Mouse (Mus musculus) 3T3-L1 (cell line): ENCODE data around the gene Fhl2.

Source experiments
- DNase-seq: peaks from one replicate; pipeline ENCODE4 v3.0.0-alpha.2; 2015; ENCODE audit warnings: low read depth, low spot score

Fhl2 gene

DNA sequence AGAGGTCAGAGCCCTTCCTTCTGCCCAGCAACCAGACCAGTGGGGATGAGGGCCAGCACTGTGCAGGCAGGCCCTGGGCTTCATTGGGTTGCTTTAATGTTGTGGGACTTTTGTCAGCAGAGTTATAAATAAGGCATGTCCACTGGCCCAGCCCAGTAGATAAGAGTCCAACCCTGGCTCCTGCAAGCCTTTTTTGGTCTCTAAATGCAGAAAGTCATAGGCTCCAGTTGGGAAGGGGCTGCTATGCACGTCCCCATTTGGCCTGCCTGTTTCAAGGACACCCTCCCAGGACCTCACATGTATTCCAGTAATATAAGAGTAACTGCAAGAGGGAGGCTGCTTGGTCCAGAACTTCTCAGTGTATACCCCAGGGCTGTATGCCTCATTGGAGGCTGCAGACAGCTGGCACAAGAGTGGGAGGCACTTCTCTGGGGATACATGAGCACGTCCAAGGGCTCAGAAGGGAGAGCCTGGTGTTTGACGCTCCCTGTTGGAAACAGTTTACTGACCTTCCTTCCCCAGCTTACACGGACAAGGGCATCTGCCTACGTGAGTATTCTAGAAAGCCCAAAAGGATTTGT is at the start of gene Fhl2:
Gene Fhl2, minus strand, starts transcription at position 324 of the 581 bp plus-strand sequence.
- no peak for DNase-seq

DNA sequence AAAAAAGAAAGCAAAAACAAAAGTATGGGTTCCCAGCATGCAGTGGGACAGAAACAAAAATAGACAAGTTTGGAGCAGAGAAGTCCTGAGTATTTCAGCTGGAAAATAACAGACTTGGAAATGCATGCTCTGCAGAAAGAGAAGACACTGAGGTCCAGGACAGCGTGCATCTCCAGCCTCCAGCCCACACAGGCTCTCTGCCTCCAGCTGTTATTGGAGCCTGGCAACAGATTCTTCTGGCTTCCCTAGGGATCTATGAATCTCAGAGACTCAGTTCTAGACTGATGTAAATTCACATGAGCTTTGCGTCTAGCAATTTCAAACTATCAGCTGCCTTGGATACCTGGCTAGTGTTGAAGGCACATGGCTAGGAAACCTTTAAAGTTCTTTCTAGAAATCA is 48.2 kb upstream of the Fhl2 start:
- peak; percentile 87 for DNase-seq

DNA sequence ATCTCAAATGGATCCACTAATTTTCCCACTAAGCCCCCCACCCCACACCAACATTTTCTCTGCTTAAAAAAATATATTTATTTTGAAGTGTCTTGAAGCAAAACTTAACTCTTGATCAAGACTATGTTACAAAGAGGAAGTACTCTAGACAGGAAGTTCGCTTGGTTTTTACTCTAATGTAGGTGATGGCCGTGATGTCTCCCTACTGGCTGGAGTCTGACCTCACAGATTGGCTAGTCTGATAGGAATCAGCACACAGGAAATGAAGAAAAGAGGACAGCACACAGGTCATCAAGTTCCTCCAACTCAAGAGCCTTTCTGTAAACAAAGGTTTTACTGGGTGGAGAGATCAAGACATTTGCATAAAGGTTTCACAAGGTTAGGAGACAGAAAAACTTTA is 44.4 kb upstream of the Fhl2 start:
- DNase-seq: no peak

DNA sequence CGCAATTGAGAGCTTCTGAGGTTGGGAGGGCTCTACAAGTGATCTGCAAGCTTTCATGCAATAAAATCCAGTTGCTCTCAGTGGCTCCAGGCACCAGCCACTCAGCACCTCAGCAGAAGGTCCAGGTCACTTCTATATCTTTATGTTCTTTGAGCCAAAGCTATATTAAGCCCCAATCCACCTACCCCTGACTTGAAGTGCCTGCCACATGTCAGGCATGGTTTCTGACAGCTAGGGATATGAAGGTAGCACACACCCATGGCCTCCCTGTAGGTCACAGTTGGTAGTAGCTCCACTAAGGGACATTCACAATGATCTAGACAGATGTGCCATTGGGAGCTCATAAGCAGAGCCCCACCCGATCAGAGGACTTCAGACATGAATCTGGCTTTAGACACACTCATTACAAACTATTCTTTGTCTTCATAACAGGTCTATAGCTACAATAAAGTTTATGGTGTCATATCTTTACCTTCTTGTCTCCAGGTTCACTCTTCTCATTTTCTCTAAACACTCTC is 43.1 kb upstream of the Fhl2 start:
- DNase-seq: no peak

DNA sequence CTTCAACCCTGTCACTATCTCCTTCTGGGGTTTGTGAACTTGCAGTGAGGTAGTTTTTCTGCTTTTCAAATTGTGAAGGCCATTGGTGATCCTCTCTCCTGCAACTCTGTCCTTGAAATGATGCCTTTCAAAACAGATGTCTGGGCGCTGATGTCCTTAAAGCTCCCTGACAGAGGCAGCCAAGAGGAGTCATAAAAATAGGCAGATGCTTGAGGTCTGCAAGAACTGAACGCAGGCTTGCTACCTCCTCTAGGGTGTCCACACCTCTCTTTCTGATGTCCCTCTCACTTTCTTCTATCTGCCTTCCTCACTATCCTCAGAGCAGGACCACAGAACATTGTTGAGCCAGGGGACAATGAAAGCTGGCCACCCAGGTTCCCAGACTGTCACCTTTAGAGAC is 41.7 kb upstream of the Fhl2 start:
- no peak for DNase-seq

DNA sequence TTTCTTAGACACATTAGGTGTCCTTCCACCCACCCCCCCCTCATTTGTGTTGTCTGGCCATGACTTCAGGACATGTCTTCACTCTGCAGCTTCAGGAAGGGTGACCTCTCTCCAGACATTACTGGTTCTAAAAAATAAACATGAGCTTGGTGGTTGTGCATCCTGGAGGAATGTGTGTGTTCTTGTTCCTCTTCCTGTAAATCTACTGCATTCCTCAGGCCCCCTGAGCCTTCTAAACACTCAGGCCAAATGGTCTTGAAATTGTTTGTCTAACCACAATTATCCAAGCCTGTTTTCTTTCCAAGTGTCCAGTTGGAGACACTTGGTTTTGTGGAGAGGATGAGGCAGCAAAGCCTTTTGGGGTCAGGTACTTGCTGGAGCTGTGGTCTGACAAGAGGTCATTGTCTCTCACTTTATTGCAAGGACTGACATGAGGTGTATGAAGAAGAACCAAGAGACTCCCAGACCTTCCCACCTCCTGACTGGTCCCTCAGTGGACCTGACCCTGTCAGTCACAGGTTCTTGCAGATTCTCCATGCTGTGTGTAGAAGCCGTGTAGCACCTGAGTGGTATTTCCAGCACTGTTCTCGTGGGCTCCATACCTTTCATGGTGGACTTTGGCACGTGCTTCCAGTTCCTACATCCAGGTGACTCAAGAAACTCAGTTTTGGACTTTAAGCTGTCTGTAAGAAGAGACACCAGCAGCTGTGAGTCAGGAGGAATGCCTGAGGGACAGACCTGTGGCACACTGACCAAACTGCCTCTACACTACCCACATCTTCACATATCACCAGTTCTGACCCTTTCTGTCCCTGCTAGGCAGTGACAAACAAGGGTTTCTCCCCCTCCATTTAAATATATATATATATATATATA is 40.8 kb upstream of the Fhl2 start:
- DNase-seq: peak; percentile 90

DNA sequence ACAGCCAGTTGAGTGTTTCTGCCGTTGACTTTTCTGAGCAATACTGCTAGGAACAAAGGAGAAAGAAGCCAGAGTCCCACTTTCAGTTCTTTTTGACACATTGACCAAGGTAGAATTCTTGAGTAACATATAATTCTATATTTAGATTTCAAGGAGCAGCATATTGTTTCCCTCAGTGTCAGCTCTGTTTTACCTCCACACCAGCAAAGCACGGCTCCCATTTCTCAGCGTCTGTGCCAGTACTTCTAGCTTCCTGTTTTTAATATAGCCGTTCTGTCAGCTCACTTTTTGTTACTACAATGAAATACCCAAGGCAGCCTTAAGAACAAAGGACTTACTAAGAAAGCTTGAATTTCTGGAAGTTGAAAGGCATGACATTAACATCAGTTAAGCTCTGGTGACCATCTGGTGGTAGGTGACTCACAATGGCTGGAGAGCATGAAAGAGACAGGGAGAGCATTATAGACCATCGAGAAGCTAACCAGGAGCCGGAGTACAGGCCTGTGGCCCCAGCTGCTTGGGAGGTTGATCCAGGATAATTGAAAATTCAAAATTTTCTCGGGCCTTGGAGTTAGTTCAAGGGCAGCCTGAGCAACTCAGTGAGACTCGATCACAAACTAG is 28.9 kb upstream of the Fhl2 start:
- DNase-seq: peak; percentile 60

DNA sequence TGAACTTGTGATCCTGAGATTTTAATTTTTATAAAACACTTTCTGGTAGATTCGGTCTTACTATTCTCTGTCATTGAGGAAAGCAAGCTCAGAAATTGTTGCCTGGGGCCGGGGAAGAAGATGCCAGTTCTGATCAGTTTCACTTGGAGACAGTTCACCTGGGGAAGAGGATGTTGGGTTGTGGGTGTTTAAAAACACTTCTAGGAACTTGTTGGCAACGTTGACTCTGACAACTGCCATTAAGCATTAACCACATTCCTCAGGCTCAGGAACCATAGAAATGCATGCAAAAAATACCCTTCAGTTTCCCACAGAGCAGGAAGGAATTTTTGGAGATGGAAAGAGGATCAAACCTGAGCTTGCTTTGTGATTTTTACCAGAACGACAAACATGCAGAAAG is 28.2 kb upstream of the Fhl2 start:
- DNase-seq: peak; percentile 42

DNA sequence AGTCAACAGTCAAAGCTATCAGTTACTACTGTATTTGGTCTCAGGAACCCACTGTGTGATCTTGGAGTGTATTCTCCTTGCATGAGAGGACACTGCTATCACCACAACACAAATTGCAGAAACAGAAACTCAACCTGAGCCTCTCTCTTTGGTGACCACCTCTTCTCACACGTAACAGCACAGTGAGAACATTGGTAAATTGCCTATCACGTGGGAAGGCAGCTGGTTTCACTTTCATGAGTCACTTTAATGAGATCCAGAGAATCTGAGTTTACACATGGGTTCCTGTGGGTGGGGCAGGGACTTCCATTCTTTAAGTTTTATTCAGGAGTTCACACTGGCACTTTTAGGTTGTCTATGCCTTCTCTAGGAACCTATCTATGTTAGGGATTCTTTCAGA is 27.4 kb upstream of the Fhl2 start:
- peak; percentile 95 for DNase-seq

DNA sequence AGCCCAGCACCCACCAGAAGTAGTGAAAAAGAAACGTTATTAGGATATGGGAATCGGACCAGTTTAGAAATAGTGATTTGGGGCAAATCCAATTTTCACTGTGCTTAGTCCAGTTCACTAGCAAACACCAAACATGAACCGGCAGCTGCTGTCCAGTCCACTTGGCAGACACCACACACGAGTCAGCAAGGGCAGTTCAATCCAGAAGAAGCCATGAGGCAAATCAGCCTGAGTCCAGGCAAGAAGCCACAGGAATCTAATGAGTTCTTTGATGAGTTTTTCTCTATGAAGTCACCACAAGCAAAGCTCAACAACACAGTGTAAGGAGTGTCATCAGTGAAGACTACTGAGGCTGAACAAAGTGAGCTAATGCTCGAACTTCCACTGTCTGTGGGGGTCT is 26.3 kb upstream of the Fhl2 start:
- DNase-seq: peak; percentile 81

DNA sequence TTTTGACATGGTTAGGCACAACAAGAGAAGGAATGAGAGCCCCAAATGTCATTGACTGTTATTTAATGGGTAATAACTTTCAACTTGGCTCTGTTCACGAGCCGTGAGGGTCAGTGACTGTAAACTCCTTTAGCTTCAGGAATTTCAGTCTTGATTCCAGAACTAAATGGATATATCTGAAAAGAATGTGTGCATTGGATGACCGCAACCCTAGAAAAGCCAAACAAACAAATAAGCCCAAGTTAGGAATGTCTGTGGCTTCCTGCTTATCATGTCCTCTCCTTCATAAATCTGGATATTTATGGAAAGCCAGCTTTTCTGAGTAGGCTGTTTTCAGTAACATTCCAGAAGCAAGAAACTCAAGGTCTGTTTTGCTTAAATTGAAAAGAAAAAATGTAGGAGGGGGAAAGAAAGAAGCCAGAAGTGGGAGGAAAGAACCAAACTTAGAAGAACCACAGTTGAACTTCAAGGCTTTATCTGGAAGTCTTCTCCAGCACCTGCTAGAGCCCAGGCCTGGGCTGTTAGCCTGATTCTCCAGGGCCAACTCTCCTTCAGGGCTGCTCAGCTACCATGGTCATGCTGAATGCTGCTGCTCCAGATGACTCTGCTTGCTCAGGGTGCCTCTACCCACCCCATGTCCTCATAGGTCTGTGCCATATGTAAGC is 21.4 kb upstream of the Fhl2 start:
- peak; percentile 44 for DNase-seq

DNA sequence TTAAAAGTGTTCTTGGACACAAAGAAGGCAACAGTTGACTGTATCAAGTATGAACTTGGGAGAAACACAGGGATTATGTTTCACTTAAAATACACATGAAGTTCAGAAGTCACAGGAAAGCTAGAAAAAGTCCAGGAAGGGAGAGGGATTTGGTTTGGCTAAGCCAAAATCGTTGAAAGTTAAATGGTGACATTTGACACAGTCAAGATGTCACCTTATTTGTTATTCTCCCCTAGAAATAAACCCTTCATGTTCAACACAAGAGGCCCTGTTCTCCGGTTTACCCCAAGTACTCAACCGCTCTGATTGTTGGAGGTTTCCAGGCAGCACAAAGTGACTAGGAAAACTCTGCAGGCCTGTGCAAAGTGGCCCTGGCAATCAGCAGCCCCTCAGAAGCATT is 18.8 kb upstream of the Fhl2 start:
- DNase-seq: no peak

DNA sequence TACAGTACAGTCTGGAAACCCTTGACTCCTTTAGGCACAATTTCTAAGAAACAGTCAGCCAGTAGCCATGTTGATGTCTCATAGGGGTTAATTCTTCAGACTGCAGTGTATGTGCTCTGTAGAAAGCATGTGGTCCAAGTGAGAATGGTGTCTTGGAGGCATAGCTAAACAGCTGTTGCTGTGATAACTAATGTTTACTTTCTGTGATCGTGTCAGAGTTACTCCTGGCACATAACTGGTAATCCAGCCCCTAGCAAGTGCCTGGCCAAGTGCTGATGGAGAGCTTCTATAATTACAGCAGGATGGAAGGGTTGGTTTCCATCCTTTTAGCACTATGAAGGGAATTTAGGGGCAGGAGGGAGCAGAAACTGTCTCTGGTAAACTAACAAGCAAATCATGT is 14.5 kb upstream of the Fhl2 start:
- no peak for DNase-seq

DNA sequence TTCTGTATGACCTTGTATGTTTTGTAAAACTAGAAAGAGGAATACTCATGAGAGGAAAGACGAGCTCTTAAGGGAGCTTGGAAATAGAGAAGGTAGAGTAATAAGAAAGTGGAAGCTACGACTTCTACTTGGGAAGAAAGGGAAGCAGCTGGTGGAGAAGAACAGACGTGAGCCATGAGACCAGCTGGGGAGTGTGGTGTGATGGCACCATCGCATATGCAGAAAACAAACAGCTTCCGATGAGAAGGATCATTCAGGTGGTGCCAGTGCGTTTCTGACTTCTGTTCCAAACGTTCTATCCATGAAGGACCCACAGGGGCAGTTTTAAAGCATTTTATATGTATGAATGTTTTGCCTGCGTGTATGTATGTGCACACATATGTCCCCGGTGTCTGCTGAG is 13.5 kb upstream of the Fhl2 start:
- DNase-seq: no peak

DNA sequence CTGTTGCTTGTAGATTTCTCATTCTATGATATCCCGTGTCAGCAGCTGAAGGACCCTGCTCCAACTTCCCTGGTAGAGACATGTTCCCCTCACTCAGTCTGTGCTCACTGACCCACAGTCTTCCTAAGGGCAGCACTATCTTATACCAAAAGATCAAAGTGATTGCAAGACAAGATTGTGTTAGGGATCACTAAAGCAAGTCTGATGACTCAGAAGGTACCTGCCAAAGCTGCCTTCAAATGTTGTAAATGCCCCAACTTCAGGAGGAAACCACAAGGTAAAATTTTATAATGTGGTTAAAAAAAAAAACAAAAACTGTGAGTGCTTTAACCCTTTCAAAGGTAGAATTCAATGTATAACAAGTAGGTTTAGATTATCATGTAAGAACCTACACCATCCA is 10.4 kb upstream of the Fhl2 start:
- no peak for DNase-seq

DNA sequence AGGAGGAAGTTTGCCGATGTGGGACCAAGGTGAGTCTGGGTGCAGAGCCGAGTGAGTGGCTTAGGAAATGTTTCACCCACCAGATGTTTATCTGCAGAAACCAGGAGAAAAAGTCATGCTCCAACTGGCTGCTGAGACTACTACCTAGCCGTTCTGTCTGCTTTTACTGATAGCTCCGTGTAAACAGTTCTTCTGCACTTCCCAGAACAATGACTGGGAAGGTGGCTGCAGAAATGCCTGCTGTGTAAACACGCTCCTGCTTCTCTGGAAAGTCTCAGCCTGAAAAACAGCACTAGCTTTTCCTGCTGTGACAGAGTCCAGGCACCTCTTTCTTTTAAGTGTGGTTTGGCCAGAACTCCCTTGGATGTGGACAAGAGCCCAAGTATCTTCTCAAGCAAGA is 6.5 kb upstream of the Fhl2 start:
- DNase-seq: no peak

DNA sequence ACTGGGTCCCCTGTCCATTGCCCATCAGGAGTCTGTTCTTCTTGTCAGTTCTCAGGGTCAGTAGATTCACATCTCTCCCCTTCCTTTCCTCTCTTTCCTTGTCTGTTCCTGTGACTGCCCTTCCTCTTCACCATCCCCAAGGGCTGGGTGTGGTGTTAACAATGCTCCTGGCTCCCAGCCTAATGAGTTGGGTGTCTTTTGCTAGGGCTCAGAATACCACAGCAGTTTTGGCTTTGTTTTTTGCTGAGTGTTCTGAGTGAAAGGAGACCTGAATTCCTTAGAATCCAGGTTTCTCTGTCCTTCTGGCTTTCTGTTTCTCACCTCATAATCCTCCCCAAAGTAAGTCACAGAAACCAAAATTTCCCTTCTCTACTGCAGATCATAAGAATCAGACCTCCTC is 5.4 kb upstream of the Fhl2 start:
- DNase-seq: peak; percentile 38

DNA sequence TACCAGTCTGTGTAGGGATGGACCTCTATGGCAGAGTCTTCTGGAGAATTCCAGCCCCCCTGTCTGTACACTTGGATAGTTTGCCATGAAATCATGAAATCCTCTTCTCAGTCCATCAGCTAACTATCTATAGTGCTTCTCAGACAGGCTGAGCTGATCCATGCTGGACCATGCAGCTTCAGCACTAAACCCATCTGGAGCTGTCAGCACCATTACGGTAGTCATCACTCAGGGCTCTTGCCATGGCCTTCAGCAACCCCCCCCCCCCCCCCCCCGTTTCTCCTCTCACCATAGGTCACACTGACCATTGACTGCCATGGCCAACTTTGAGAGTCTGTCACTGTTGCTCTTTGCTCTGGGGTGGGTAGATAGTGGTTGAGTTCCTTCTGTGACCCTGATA is 5.0 kb upstream of the Fhl2 start:
- peak; percentile 63 for DNase-seq

DNA sequence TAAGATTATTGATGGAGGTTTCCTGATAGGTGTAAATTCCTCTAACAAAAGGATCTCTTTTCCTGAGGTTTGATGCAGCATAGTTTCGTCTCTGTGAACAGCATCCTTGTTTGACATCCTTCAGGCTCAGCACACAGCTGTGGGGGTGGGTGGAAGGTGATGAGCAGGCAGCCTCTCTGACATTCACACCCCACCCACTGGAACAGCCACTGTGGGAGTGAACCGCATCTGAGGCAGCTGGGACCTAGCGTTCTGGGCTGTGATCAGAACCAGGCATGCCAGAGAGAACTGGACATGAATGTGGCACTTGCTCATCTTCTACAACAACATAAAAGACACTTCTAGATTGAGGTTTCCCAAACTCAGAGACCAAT is 3.1 kb upstream of the Fhl2 start:
- no peak for DNase-seq

DNA sequence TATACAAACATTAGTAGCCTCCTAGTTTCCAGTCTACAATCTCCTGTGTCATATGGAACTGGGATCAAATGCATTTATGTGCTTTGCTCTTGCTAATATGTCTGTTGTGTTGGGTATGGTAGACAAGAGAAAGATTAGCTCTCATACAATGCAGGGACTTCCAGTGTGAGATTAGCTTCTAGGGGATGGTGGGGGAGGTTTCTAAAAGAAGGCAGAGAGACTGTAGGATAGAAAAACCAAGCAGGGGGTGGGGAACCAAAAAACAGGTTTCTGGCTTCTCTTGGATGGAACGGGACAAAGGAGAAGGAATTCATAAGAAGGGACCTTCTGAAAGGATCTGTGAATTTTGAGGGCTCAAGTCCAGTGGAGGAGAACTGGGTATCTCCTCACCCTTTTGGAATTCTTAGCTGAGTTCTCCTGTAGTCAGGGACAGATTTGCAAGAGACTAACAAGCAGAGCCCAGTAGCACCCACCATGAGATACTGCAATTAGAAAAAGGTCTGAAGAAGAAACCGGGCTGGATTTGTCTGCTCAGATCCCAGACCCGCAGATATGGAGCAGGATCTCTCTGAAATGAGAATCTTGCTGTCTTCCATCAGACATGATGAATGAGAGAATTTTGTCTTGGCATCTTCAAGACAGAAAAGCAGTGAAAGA is 2.6 kb upstream of the Fhl2 start:
- DNase-seq: no peak

DNA sequence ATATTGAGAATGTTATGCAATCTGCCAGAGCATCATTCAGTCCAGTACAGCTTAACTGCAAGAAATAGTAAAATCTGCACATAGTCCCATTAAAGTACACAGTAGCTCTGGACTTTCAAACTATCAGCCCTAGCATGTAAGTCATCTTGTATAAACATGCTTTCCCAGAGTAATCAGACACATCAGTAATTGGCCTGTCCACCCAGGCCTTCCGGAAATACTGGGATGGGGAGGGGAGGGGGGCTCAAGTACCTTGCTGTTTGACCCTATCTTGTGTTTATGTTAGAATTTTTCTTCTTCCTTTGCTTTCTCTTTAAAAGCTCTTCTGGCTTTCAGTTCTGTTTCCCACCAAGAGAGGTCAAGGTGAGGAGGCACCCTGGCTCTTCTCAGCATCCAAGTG is 725 bp downstream of the Fhl2 start:
- DNase-seq: no peak

DNA sequence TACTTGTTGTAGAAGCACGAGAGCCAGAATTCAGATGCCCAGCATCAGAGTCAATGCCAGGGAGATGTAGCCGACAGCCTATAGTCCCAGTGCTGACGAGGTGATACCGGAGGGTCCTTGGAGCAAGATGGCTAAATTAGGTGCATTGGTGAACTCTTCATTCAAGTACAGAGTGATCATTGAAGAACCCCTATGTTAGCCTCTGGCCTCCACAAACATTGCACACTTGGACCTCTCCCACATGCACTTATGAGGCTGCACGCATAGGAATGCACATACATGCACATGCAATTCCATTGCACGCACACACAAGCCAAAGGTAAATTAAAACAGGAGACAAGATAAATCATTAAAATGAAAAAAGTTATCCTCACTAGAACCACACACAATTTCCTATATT is 3.4 kb downstream of the Fhl2 start:
- no peak for DNase-seq
